Mouse (Mus musculus): ENCODE results near the gene Ctnnbl1. TPM values are rescaled to one million over a fixed set of nuclear protein-coding genes. Genes with fewer than 3 reads are reported as not detected.

Gene Ctnnbl1
- total RNA-seq (2012; rRNA removed) (57.2 and 66.0 TPM in 2 replicates), total RNA-seq (2014; rRNA removed) (48.6 and 52.0 TPM in 2 replicates), polyA plus RNA-seq (2012; ENCODE audit: insufficient read length, low read depth) (46.0 and 51.7 TPM in 2 replicates)

- peak; percentile 99 for DNase-seq (ENCODE audit: extremely low read depth)
- H3K4me1 ChIP-seq (ENCODE audit: control insufficient read depth in 1 of 2, insufficient read depth in 2 of 2) = peaks cover 0 to 15% of the 10 kb centered on the region in 2 experiments; a peak in 2 of 4 replicates
- peak within 1 kb of the TSS; percentile 90 to 98 (median 94) for H3K4me3 ChIP-seq (replicated peaks in 1 of 3; ENCODE audit: low read depth in 2 of 3, low read length in 2 of 3, poor library complexity in 1 of 3)
- peaks cover 10% of the 10 kb centered on the region for H3K27me3 ChIP-seq (replicated peaks)
- no peaks in the 10 kb centered on the region for H3K9me3 ChIP-seq (replicated peaks; ENCODE audit: low read length)
- in situ Hi-C loops (cut with MboI; ENCODE audit: low pct_ligation_motif_present, low pct_unique_long_range_greater_than_20kb, low sequenced_read_pairs) (no loop called here), dilution Hi-C loops (cut with MboI; ENCODE audit: extremely low pct_ligation_motif_present, extremely low pct_unique_long_range_greater_than_20kb, low sequenced_read_pairs) (no loop called here)
- H3K9ac ChIP-seq (ENCODE audit: insufficient read depth, low read depth) = peak within 1 kb of the TSS; percentile 61
- H3K79me2 ChIP-seq (replicated peaks; ENCODE audit: control insufficient read depth, extremely low read depth, insufficient read depth, poor library complexity, severe bottlenecking) = peaks cover 18% of the 10 kb centered on the region
- no peak within 1 kb of the TSS for H3K27ac ChIP-seq (ENCODE audit: insufficient read depth, low read depth)
- peak within 1 kb of the TSS; percentile 97 for H3K4me2 ChIP-seq (ENCODE audit: insufficient read depth, low read depth, poor library complexity, severe bottlenecking)
- peaks cover 0 to 14% of the 10 kb centered on the region in 2 experiments for H3K36me3 ChIP-seq (replicated peaks in 1 of 2; ENCODE audit: control insufficient read depth in 1 of 2, insufficient read depth in 1 of 2, low read length in 1 of 2)
- no peak for TF ChIP-seq ETS1 (conservative IDR thresholded peaks at IDR 0.05; ENCODE audit: low read depth, low read length)
- TF ChIP-seq E2F4 (IDR thresholded peaks at IDR 0.05; ENCODE audit: insufficient replicate concordance, low read depth, low read length) = peak; percentile 74; the same call in 1 of the 2 replicates
- peak; percentile 97 for TF ChIP-seq HCFC1 (IDR thresholded peaks at IDR 0.05; ENCODE audit: low read depth, low read length)
- peak; percentile 83 for TF ChIP-seq POLR2A (IDR thresholded peaks at IDR 0.05; ENCODE audit: low read depth, low read length)
- no peak for TF ChIP-seq JUN (IDR thresholded peaks at IDR 0.05; ENCODE audit: insufficient read depth, low read depth, low read length)
- TF ChIP-seq CHD2 (IDR thresholded peaks at IDR 0.05; ENCODE audit: low read length) = peak; percentile 72; the same call in 1 of the 2 replicates
- no peak for TF ChIP-seq RCOR1 (conservative IDR thresholded peaks at IDR 0.05; ENCODE audit: low read depth, low read length)
- TF ChIP-seq UBTF (IDR thresholded peaks at IDR 0.05; ENCODE audit: low read depth, low read length) = no peak
- no peak for TF ChIP-seq ZKSCAN1 (IDR thresholded peaks at IDR 0.05; ENCODE audit: borderline replicate concordance, low read depth, low read length)
- peak; percentile 49; the same call in 1 of the 2 replicates for TF ChIP-seq ZMIZ1 (IDR thresholded peaks at IDR 0.05; ENCODE audit: low read depth, low read length)
- no peak for TF ChIP-seq MAFK (IDR thresholded peaks at IDR 0.05; ENCODE audit: insufficient replicate concordance, low read length)
- no peak for TF ChIP-seq CTCF (conservative IDR thresholded peaks at IDR 0.05 in 1 of 2, IDR thresholded peaks at IDR 0.05 in 1 of 2; ENCODE audit: low read depth in 2 of 2, low read length in 2 of 2)
- no peak for TF ChIP-seq ZNF384 (IDR thresholded peaks at IDR 0.05; ENCODE audit: low read depth, low read length)
- TF ChIP-seq KAT2A (IDR thresholded peaks at IDR 0.05; ENCODE audit: insufficient replicate concordance, low read length) = peak; percentile 97
- peak; percentile 54; the same call in 1 of the 2 replicates for TF ChIP-seq IRF4 (IDR thresholded peaks at IDR 0.05; ENCODE audit: low read depth, low read length)
- TF ChIP-seq NRF1 (IDR thresholded peaks at IDR 0.05; ENCODE audit: low read depth, low read length) = peak; percentile 54; the same call in 1 of the 2 replicates
- TF ChIP-seq MXI1 (IDR thresholded peaks at IDR 0.05; ENCODE audit: low read depth, low read length) = peak; percentile 79
- no peak for TF ChIP-seq USF1 (IDR thresholded peaks at IDR 0.05; ENCODE audit: low read depth, low read length)
- 0 out of 2 replicates have a peak, but pooled peaks have one; percentile 22 for TF ChIP-seq MEF2A (IDR thresholded peaks at IDR 0.05; ENCODE audit: borderline replicate concordance, low read depth, low read length)
- no peak for TF ChIP-seq USF2 (conservative IDR thresholded peaks at IDR 0.05; ENCODE audit: low read depth, low read length)
- peak; percentile 73 for TF ChIP-seq NELFE (IDR thresholded peaks at IDR 0.05; ENCODE audit: low read depth, low read length)
- TF ChIP-seq CHD1 (IDR thresholded peaks at IDR 0.05; ENCODE audit: low read depth, low read length) = no peak
- TF ChIP-seq ELF1 (IDR thresholded peaks at IDR 0.05; ENCODE audit: low read depth, low read length) = peak; percentile 97
- TF ChIP-seq TCF12 (IDR thresholded peaks at IDR 0.05; ENCODE audit: low read depth, low read length) = peak; percentile 68
- TF ChIP-seq MAX (IDR thresholded peaks at IDR 0.05; ENCODE audit: low read length) = no peak; the same call in 1 of the 2 replicates
- TF ChIP-seq GABPA (IDR thresholded peaks at IDR 0.05; ENCODE audit: insufficient replicate concordance, low read depth, low read length) = peak; percentile 68; the same call in 1 of the 2 replicates
- TF ChIP-seq SMC3 (IDR thresholded peaks at IDR 0.05; ENCODE audit: low read depth, low read length) = no peak
- TF ChIP-seq PAX5 (IDR thresholded peaks at IDR 0.05; ENCODE audit: low read length) = no peak
- no peak for TF ChIP-seq RAD21 (IDR thresholded peaks at IDR 0.05; ENCODE audit: low read depth, low read length)
- TF ChIP-seq SIN3A (IDR thresholded peaks at IDR 0.05; ENCODE audit: low read length) = peak; percentile 90; the same call in 1 of the 2 replicates
- TF ChIP-seq BHLHE40 (IDR thresholded peaks at IDR 0.05; ENCODE audit: low read depth, low read length) = no peak
- no peak for TF ChIP-seq ZC3H11A (IDR thresholded peaks at IDR 0.05; ENCODE audit: low read depth, low read length)
- TF ChIP-seq MYC (IDR thresholded peaks at IDR 0.05; ENCODE audit: low read depth, low read length) = peak; percentile 82
- no peak for TF ChIP-seq EP300 (IDR thresholded peaks at IDR 0.05; ENCODE audit: low read length)
- peak; percentile 40; the same call in 1 of the 2 replicates for TF ChIP-seq TBP (conservative IDR thresholded peaks at IDR 0.05; ENCODE audit: low read depth, low read length)
- TF ChIP-seq JUND (conservative IDR thresholded peaks at IDR 0.05; ENCODE audit: low read depth, low read length) = no peak
- no peak for TF ChIP-seq POLR2AphosphoS2 (IDR thresholded peaks at IDR 0.05; ENCODE audit: low read depth, low read length)
These were observed at the start of gene Ctnnbl1 for GRCm38 (mm10) chr2:157736854-157737850. TSS of gene Ctnnbl1 (plus strand) at chr2:157737401.
